Mouse (Mus musculus): ENCODE measurements around the gene Pnpo. TPM values are rescaled to one million over a fixed set of nuclear protein-coding genes. Genes with fewer than 3 reads are reported as not detected.

Pnpo gene
- polyA plus RNA-seq, 1 experiment from 2014 or later, result 206 TPM

DNA sequence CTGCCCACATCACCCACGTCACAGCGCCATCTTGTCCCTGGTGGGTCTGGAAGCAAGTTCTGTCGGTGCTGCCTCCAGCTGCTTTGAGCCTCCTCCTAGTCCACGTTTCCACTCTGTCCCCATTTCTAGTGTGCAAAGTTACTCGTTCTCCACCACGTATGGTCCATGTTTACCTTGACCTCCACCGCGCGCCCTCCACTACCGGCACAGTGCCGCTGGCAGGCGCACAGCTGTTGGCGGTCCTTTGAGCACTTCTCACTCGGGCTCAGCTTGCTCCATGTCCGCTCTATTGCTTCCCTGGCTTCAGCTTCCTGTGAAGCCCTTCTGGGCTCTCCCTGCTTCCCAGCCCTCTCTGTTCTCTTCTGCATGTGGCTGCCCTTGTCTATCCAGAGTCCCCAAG lies 37.7 kb upstream of the Pnpo start:
- no peak overlapping the region for H3K9ac ChIP-seq (ENCODE audit: low read depth, low read length)
- H3K27me3 ChIP-seq (replicated peaks; ENCODE audit: control insufficient read depth, insufficient read depth, low read length), result peaks cover 26% of the 10 kb centered on the region
- DNase-seq (ENCODE audit: low spot score), result no peak
- H3K27ac ChIP-seq (ENCODE audit: low read depth, low read length), result no peak overlapping the region
- no peak for ATAC-seq (replicated peaks; ENCODE audit: low FRiP score)
- H3K36me3 ChIP-seq (ENCODE audit: control insufficient read depth, insufficient read depth, low read length), result no peaks in the 10 kb centered on the region
- no peak overlapping the region for H3K4me2 ChIP-seq
- H3K9me3 ChIP-seq (ENCODE audit: control insufficient read depth, low read length), result no peaks in the 10 kb centered on the region
- WGBS, result 64% methylated on average over 15 of the region's 15 CpGs
- peaks cover 14% of the 10 kb centered on the region for H3K4me1 ChIP-seq (replicated peaks; ENCODE audit: control insufficient read depth, insufficient read depth, low read length)
- no peak overlapping the region for H3K4me3 ChIP-seq (ENCODE audit: low read depth, low read length)

GRCm38 (mm10) chr11:96980021-96980420 lies 36.2 kb upstream of the Pnpo start:
- H3K36me3 ChIP-seq (ENCODE audit: control insufficient read depth, insufficient read depth, low read length), result no peaks in the 10 kb centered on the region
- H3K27ac ChIP-seq (ENCODE audit: low read depth, low read length), result no peak overlapping the region
- H3K4me2 ChIP-seq, result no peak overlapping the region; the same call in 1 of the 2 replicates
- peaks cover 26% of the 10 kb centered on the region for H3K4me1 ChIP-seq (replicated peaks; ENCODE audit: control insufficient read depth, insufficient read depth, low read length)
- no peak overlapping the region for H3K4me3 ChIP-seq (ENCODE audit: low read depth, low read length)
- H3K9ac ChIP-seq (ENCODE audit: low read depth, low read length), result no peak overlapping the region
- DNase-seq (ENCODE audit: low spot score) (no peak), ATAC-seq (replicated peaks; ENCODE audit: low FRiP score) (no peak)
- 77% methylated on average over 5 of the region's 5 CpGs for WGBS
- H3K9me3 ChIP-seq (ENCODE audit: control insufficient read depth, low read length), result no peaks in the 10 kb centered on the region
- peaks cover 16% of the 10 kb centered on the region for H3K27me3 ChIP-seq (replicated peaks; ENCODE audit: control insufficient read depth, insufficient read depth, low read length)

DNA sequence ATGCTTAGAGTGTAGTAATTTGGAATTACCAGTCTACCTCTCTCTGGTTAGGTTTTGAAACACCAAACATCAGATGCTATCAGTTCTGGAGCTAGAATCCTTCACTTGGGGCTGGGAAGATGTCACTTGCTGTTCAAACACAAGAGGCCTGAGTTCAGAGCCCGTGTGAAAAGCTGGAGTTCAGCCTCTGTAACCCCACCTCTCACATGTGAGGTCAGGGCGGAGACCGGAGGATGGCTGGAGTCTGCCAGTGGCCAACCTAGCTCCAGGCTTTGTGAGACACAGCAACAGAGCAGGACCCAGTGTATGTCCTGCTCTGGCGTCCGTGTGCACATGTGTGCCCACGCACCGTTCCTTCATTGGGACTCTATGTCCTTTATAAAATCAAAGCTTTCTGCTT lies 35.5 kb upstream of the Pnpo start:
- Histone ChIP-seq H3K9ac (ENCODE audit: low read depth, low read length) (0 out of 2 replicates have a peak overlapping the region, but pooled peaks have one; percentile 22), H3K9me3 (ENCODE audit: control insufficient read depth, low read length) (no peaks in the 10 kb centered on the region), H3K4me1 (replicated peaks; ENCODE audit: control insufficient read depth, insufficient read depth, low read length) (peaks cover 29% of the 10 kb centered on the region), H3K36me3 (ENCODE audit: control insufficient read depth, insufficient read depth, low read length) (no peaks in the 10 kb centered on the region), H3K4me3 (ENCODE audit: low read depth, low read length) (no peak overlapping the region), H3K4me2 (no peak overlapping the region), H3K27me3 (replicated peaks; ENCODE audit: control insufficient read depth, insufficient read depth, low read length) (peaks cover 10% of the 10 kb centered on the region), H3K27ac (ENCODE audit: low read depth, low read length) (no peak overlapping the region)
- DNase-seq (ENCODE audit: low spot score), result no peak
- ATAC-seq (replicated peaks; ENCODE audit: low FRiP score), result no peak
- 85% methylated on average over 7 of the region's 7 CpGs for WGBS

DNA sequence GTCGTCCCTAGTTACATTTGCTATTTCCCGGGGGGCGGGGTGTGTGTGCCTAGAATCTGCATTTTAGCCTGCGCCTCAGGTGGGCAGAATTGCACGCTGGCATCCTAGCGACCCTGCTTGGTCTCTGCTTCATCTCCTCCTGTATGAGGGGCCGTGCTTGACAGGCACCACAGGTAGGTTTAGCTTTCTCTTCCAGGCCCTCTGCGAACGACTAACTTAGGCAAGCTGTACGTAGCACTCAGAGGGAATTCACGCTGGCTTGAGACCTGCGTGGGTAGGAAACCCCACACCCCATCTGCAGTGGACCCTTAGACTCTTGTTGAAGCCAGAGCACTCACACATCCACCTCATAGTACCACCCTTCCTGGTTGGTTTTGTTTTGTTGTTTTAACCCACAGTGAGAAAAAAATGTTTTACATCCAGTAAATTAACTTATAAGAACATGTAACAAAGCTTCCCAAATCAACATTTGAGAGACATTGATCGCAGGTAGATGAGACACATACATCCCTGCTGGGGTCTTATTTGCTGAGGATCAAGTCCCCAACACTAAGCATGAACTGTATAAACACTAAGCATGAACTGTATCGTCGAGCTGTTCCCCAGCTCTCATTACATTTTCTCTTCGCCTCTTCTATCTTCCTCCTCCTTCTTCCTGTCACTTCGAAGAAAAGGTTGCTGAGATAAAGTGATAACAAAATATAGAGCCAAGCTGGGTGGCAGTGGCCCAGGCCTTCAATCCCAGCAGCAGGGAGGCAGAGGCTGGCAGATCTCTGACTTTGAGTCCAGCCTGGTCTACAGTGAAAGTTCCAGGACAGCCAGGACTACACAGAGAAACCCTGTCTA lies 34.8 kb upstream of the Pnpo start:
- 23% methylated on average over 17 of the region's 17 CpGs for WGBS
- DNase-seq (ENCODE audit: low spot score), result no peak
- Histone ChIP-seq H3K4me2 (peak overlapping the region; percentile 95), H3K4me3 (ENCODE audit: low read depth, low read length) (peak overlapping the region; percentile 72), H3K9ac (ENCODE audit: low read depth, low read length) (peak overlapping the region; percentile 77), H3K27me3 (replicated peaks; ENCODE audit: control insufficient read depth, insufficient read depth, low read length) (peaks cover 4% of the 10 kb centered on the region; the same call in 1 of the 2 replicates), H3K36me3 (ENCODE audit: control insufficient read depth, insufficient read depth, low read length) (no peaks in the 10 kb centered on the region), H3K27ac (ENCODE audit: low read depth, low read length) (peak overlapping the region; percentile 82), H3K9me3 (ENCODE audit: control insufficient read depth, low read length) (no peaks in the 10 kb centered on the region), H3K4me1 (replicated peaks; ENCODE audit: control insufficient read depth, insufficient read depth, low read length) (peaks cover 30% of the 10 kb centered on the region)
- no peak for ATAC-seq (replicated peaks; ENCODE audit: low FRiP score)

DNA sequence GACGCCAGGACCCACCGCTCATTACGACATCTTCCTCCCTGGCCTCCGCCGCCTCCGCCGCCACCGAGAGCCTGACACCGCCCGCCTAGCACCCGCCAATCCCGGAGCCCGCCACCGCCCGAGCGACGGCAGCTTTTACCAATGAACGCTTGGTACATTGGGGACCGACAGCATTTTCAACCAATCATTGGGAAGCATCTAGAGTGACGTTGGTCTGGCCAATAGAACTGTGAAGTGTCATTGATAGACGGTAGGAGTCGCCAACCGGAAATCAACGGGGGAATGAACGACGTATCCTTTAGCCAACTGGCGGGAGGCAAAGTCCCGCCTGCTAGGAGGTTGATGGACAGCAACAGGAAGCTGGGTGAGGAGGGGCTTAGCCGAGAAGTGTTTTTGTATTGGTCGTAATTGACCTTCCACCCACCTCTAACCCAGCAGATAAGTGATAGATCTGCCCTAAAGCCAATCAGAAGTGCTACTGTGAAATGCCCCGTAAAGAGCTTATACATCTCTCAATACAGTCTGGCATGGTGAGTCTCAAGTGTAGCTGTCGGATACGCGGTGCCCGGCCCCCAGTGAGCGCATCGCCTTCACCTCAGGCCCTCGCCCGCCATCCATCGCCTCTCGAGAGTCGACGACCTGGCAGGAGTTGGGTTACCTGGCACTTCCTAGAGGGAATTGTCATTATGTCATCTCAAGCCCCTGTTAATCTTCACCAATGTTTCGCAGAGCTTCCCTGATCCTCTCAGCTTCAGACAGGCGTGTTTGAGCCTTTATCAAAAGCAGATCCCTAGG lies 34.0 kb upstream of the Pnpo start:
- Histone ChIP-seq H3K9ac (ENCODE audit: low read depth, low read length) (peak overlapping the region; percentile 86), H3K4me3 (ENCODE audit: low read depth, low read length) (peak overlapping the region; percentile 72), H3K27ac (ENCODE audit: low read depth, low read length) (peak overlapping the region; percentile 82), H3K27me3 (replicated peaks; ENCODE audit: control insufficient read depth, insufficient read depth, low read length) (no peaks in the 10 kb centered on the region), H3K9me3 (ENCODE audit: control insufficient read depth, low read length) (no peaks in the 10 kb centered on the region), H3K36me3 (ENCODE audit: control insufficient read depth, insufficient read depth, low read length) (no peaks in the 10 kb centered on the region), H3K4me2 (peak overlapping the region; percentile 95), H3K4me1 (replicated peaks; ENCODE audit: control insufficient read depth, insufficient read depth, low read length) (peaks cover 30% of the 10 kb centered on the region)
- under 1% methylated on average over 45 of the region's 45 CpGs for WGBS
- peak; percentile 94 for ATAC-seq (replicated peaks; ENCODE audit: low FRiP score)
- DNase-seq (ENCODE audit: low spot score), result peak; percentile 99

- DNase-seq (ENCODE audit: low spot score), result peak; percentile 92
- Histone ChIP-seq H3K27ac (ENCODE audit: low read depth, low read length) (peak overlapping the region; percentile 81), H3K9ac (ENCODE audit: low read depth, low read length) (peak overlapping the region; percentile 86), H3K4me2 (peak overlapping the region; percentile 88), H3K4me3 (ENCODE audit: low read depth, low read length) (peak overlapping the region; percentile 72), H3K36me3 (ENCODE audit: control insufficient read depth, insufficient read depth, low read length) (no peaks in the 10 kb centered on the region), H3K9me3 (ENCODE audit: control insufficient read depth, low read length) (no peaks in the 10 kb centered on the region), H3K27me3 (replicated peaks; ENCODE audit: control insufficient read depth, insufficient read depth, low read length) (no peaks in the 10 kb centered on the region), H3K4me1 (replicated peaks; ENCODE audit: control insufficient read depth, insufficient read depth, low read length) (peaks cover 30% of the 10 kb centered on the region)
- ATAC-seq (replicated peaks; ENCODE audit: low FRiP score), result peak; percentile 74
- 2% methylated on average over 49 of the region's 50 CpGs for WGBS
Measured at GRCm38 (mm10) chr11:96976911-96977591, 33.3 kb upstream of the Pnpo start.

- Histone ChIP-seq H3K36me3 (ENCODE audit: control insufficient read depth, insufficient read depth, low read length) (no peaks in the 10 kb centered on the region), H3K4me2 (peak overlapping the region; percentile 88), H3K4me1 (replicated peaks; ENCODE audit: control insufficient read depth, insufficient read depth, low read length) (peaks cover 33% of the 10 kb centered on the region), H3K9me3 (ENCODE audit: control insufficient read depth, low read length) (no peaks in the 10 kb centered on the region), H3K27ac (ENCODE audit: low read depth, low read length) (peak overlapping the region; percentile 81), H3K4me3 (ENCODE audit: low read depth, low read length) (peak overlapping the region; percentile 72), H3K9ac (ENCODE audit: low read depth, low read length) (peak overlapping the region; percentile 86), H3K27me3 (replicated peaks; ENCODE audit: control insufficient read depth, insufficient read depth, low read length) (no peaks in the 10 kb centered on the region)
- 53% methylated on average over 3 of the region's 3 CpGs for WGBS
- ATAC-seq (replicated peaks; ENCODE audit: low FRiP score) (no peak), DNase-seq (ENCODE audit: low spot score) (no peak)
Measured at GRCm38 (mm10) chr11:96976379-96976687, 32.5 kb upstream of the Pnpo start.

- no peak for DNase-seq (ENCODE audit: low spot score)
- Histone ChIP-seq H3K9ac (ENCODE audit: low read depth, low read length) (peak overlapping the region; percentile 86), H3K36me3 (ENCODE audit: control insufficient read depth, insufficient read depth, low read length) (no peaks in the 10 kb centered on the region), H3K27ac (ENCODE audit: low read depth, low read length) (peak overlapping the region; percentile 81), H3K27me3 (replicated peaks; ENCODE audit: control insufficient read depth, insufficient read depth, low read length) (no peaks in the 10 kb centered on the region), H3K9me3 (ENCODE audit: control insufficient read depth, low read length) (no peaks in the 10 kb centered on the region), H3K4me1 (replicated peaks; ENCODE audit: control insufficient read depth, insufficient read depth, low read length) (peaks cover 35% of the 10 kb centered on the region), H3K4me3 (ENCODE audit: low read depth, low read length) (peak overlapping the region; percentile 72), H3K4me2 (peak overlapping the region; percentile 88)
- no peak for ATAC-seq (replicated peaks; ENCODE audit: low FRiP score)
- 79% methylated on average over 10 of the region's 10 CpGs for WGBS
Measured at GRCm38 (mm10) chr11:96975511-96976378, 32.0 kb upstream of the Pnpo start.
